Mouse (Mus musculus): ENCODE results near the gene Rab42.
A peak's percentile ranks its signal among the peaks of the same experiment; 100 is the strongest.

The Rab42 gene

DNA sequence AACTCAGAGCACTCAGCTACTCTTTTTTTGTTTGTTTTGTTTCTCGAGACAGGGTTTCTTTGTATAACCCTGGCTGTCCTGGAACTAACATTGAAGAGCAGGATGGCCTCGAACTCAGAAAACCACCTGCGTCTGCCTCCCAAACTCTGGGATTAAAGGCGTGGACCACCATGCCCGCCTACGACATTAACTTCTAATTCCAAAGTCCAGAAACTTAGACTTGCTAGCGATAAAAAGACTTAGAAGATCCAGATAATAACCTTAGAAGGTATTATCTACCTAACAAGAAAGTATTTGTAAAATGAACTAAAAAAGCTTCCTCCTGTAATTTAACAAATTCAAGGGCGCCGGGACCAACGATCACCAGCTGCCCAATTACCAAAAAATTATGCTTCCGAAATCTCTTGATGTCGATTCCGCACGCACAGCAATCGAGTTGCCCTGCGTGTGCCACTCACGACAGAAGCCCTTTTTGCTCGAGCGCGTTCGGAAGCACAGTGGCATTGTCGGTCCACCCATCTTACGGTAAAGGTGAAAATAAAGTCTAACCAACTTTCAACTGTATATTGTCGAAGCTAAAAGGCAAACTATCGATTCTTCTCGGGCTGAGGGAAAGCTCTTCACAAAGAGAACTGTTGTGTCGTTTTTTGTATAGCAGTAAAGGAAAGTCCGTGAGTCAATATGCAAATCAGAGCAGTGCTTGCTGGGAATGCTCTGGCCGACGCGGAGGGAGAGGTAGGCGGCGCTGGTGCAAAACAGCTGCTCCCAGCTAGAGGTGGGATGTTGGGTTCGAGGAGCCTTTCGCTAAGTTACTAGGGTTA is 33.2 kb downstream of the Rab42 start:
- DNase-seq (ENCODE audit: low read depth) = peak; percentile 87

DNA sequence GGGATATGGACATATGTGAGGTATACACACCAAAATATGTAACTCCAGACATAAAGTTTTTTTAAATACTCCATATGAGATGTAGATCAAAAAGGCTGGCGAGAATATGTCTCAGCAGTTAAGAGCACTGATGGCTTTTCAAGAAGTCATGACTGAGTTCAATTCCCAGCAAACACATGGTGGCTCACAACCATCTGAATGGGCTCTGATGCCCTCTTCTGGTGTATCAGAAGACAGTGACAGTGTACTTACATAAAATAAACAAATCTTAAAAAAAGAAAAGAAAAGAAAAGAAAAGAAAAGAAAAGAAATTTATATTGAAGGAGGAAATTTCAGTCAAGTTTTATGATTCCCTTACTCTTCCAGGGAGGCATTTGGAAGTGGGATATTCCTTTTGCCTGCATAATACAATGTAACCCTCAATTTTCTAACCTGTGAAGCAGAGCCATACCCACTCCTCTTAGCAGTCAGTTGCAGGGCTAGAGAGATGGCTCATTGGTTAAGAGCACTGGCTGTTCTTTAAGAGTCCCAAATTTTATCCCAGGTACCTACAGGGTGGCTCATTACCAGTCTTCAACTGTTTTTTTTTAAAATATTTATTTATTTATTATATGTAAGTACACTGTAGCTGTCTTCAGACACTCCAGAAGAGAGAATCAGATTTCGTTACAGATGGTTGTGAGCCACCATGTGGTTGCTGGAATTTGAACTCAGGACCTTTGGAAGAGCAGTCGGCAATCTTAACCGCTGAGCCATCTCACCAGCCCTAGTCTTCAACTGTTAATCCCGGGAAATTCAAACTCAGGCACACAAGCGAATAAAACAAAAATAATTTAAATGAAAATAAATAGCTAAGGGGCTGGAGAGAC is 34.1 kb downstream of the Rab42 start:
- no peak for DNase-seq (ENCODE audit: low read depth)

DNA sequence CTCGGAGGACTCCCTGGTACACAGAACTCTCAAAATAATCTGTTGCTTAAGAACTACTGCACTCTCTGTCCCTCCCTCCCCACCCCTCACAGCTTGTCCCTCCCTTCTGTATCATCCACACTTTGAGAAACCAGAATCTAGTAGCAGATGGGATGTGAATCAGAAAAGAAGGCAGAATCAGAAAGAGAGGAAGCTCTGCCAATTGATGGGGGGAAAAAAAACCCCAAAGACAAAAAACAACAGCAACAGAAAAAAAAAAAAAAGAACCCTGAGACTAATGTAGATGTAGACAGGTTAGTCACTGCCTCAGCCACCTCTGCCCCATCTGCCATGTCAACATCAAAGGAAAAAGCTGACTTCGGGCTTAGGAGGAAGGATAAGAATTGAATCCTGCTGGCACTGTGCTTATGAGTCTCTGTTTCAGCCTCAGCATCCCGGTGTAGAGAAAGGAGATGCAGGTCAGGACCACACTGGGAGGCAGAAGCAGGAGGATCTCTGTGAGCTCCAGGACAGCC is 36.3 kb downstream of the Rab42 start:
- no peak for DNase-seq (ENCODE audit: low read depth)

DNA sequence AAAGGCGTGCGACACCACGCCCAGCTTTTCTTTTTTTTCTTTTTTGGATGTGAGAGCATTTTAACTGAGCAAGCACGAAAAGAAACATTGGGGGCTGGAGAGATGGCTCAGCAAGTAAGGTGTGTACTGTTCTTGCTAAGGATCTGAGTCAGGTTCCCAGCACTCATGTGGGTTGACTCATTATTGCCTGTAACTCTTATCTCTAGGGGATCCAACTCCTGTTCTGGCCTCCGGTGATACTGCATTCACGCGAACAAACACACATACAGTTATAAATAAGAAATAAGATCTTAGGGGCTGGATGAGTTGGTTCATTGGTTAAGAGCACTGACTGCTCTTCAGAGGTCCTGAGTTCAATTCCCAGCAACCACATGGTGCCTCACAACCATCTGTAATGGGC is 39.9 kb downstream of the Rab42 start:
- no peak for DNase-seq (ENCODE audit: low read depth)

DNA sequence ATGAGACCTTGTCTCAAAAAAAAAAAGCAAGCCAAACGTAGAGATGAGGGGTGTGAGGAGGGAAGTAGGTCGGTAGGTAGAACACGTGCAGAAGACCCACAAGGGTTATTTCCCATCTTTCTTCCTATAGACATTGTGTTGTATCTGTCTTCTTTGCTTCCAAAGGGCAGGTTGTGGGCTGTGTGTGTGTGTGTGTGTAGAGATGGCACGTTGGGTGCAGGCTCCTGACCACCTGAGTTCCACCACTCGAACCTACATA is 40.9 kb downstream of the Rab42 start:
- DNase-seq (ENCODE audit: low read depth) = no peak

DNA sequence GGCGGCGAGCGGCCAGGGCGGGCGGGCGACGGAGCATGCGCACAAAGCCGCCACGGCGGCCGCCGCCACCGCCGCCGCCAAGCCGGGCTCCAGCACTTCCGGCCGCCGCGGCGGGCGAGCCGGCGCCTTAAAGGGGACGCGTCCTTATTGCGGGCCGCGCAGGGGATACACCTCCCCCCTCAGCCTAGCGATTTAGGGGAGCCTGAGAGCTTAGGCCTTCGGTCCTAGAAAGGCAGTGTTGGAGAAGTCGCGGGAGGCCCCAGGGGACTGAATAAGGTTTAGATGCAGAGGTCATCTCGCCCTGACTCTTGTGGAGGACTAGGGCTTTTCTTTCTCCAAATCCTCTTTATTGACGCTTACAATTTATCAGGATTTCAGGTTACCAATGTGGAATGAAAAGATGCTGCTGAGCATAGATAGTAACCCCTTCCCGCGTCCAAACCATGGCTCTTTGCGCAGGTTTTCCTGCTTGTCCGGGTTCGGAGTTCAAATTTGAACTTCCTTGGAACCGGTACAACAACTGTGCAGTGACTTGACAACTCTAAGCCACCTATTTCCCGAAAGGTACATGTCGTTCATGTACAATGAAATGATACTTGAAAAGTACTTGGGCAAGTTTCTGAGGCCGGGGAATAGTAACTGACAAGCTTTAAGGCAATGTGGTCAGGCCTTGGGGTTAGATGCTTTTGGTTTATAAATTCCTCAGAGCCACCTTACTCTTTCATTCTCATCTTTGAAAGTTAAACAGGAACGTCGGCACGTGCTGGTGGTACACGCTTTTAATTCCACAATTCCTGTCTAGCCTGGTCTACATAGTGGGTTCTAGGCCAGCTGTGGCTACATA is 41.4 kb downstream of the Rab42 start, which contains the start of gene Gmeb1:
Gmeb1 (minus strand) TSS at position 89 of the 844 bp plus-strand sequence.
- no peak for DNase-seq (ENCODE audit: low read depth)

DNA sequence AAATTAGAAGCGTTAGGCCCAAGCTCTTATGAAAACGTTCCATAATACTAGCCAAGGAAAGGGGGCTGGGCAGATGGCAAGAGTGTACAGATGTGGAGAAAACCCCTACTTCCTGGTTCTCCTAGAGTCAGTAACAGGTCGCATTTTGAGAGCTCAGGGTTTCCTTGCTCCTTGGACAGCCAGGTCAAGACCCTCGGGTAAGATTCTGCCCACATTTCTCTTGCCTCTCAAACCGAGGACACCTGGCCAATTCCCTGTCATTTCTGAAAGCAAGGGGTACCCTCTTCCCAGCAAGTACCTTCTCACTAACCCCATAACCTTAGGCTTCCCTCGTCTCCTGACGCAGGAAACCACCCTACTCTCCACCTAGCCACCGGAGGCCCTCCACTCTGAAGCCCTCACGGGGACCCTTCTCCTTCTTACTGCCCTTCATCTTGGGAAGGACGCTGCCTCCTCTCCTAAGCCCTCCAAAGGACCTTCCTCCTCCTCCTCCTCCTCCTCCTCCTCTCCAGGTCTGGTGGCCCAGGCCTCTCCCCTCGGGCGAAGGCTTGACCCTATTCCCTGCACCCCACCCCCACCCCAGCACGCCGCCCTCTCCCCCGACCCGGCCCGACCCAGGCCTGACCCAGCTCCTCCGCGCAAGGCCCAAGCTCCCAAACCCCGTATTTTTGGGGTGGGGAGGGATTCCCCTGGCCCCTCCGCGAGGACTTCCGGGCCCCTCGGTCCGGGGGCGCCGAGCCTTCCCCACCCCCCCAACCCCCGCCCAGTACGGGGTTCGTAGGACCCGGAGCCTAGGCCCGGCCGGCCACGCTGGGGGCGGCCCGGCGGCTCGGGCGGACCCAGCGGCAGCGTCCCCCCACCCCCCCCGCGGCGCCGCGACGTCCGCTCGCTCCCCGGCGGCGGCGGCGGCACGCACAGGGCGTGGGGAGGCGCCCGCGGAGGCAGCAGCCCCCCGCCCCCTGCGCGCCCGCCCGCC is 42.5 kb downstream of the Rab42 start:
- DNase-seq (ENCODE audit: low read depth) = no peak

DNA sequence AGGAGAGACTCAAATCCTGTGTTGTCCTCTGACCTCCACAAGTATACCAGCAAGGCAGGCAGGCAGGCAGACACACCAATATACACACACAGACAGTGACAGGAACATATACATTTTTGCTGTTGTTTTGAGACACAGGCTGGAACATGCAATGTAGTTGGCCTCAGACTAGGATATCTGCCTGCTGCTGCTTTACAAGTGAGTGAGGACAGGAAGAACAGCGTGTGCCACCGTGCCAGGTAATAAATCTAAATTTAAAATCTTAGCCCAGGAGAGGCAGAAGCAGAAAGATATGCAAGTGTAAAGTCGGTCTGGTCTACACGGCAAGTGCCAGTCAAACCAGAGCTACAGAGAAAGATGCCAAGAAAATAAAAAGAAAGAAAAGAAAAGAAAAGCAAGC is 43.9 kb downstream of the Rab42 start:
- no peak for DNase-seq (ENCODE audit: low read depth)

DNA sequence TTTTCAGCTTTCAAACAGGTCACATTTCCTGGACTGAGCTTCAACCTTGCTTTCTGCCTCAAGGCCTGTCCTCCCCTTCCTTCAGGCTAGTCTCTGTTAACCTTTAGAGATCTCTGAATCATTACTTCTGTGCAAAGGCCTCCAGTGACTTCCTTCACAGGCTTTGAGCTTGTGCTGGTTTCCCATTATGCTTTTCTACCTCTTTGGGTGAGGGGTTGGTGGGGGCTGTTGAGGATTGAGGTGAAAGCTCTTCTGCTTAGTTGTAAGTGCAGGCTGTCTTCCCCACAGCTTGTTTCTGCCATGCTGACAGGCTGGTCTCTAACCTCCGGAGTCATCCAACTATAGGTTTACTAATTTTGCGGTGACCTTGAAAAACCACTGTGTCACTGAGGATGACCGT is 46.8 kb downstream of the Rab42 start:
- no peak for DNase-seq (ENCODE audit: low read depth)

DNA sequence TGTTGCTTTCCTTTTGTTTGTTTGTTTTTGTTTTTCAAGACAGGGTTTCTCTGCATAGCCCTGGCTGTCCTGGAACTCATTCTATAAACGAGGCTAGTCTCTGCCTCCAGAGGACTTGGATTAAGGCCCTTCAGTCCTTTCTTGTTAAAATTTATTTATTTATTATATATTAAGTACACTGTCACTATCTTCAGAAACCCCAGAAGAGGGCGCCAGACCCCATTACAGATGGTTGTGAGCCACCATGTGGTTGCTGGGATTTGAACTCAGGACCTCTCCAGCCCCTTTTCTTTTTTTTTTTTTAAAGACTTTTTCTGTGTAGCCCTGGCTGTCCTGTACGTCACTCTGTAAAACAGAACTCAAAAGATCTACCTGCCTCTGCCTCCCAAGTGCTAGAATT is 48.2 kb downstream of the Rab42 start:
- DNase-seq (ENCODE audit: low read depth) = no peak

DNA sequence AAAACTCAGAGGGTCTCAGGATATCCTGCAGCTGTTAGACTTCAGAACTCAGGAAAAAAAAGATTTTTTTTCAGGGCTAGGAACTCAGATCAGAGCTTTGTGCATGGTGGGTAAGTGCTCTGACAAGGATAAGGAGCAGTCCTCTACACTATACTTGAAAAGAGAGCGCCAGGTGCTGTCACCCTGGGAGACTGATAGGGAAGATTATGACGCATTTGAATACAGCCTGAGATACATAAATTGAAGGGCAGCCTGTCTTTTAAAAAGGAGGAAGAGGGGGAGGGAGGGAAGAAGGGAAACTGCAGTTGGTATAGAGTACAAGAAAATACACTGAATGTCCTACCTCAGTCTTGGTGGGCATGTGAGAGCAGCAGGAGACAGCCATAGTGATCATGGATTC is 49.6 kb downstream of the Rab42 start:
- no peak for DNase-seq (ENCODE audit: low read depth)

DNA sequence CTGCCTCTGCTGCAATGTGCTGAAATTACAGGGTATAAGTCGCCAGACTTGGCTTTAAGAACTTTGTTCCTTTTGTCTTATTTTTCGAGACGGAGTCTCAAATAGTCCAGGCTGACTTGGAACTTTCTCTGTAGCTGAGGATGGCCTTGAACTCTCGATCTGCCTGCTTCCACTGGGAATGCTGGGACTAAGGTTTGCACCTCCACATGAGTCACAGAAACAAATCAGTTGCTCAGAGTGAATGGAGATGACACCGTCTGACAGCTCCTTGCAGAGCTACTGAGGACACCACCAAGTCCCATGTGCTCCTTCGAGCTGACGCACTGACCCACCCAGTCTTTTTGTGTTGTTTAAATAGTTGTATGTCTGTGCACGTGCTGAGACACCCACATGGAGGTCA is 50.1 kb downstream of the Rab42 start:
- no peak for DNase-seq (ENCODE audit: low read depth)
